8 mouse cellular contexts compared by ENCODE assay signal in the genomic region with DNA sequence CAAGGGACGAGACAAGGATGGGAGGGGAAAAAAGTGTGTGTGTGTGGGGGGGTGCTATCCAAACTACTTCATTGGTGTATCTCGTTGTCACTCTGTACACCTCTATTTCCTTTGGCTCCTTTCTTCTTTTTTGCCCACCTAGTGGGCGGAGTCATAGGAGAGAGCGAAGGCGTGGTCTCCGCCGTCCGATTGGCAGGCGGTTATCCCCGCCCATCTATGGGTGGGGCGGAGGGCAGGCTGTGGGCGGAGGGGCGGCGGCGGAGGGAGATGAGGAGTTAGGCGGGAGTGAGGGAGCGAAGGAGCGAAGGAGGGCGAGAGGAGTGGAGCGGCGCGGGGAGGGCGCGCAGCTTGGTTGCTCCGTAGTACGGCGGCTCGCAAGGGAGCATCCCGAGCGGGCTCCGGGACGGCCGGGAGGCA. TPM values are rescaled to one million over a fixed set of nuclear protein-coding genes. Genes with fewer than 3 reads are reported as not detected.
A peak's percentile ranks its signal among the peaks of the same experiment; 100 is the strongest.
DNase-seq lines count a peak whose midpoint lies in the region; ATAC-seq lines count a peak whose summit lies in the region.

Gene Itsn1 (plus strand): TSS at position 216 of the 417 bp plus-strand sequence.

- no peaks in the 10 kb centered on the region for H3K9me3 ChIP-seq in heart, embryonic 13.5 days
- H3K9me3 ChIP-seq in liver, embryonic 13.5 days (replicated peaks), result no peaks in the 10 kb centered on the region
- H3K9me3 ChIP-seq in stomach, embryonic 16.5 days (replicated peaks; ENCODE audit: control insufficient read depth, low read length), result no peaks in the 10 kb centered on the region

- H3K9ac ChIP-seq in heart, embryonic 13.5 days, result peak within 1 kb of the TSS; percentile 98
- peak within 1 kb of the TSS; percentile 81 for H3K9ac ChIP-seq in liver, embryonic 13.5 days
- peak within 1 kb of the TSS; percentile 91 for H3K9ac ChIP-seq in stomach, embryonic 16.5 days (ENCODE audit: low read length)

- WGBS in heart, embryonic 13.5 days, result 1% methylated on average over 30 of the region's 33 CpGs
- under 1% methylated on average over 33 of the region's 33 CpGs for WGBS in liver, embryonic 13.5 days (ENCODE audit: insufficient replicate concordance)
- whole genome bisulfite sequencing in stomach, embryonic 16.5 days, result under 1% methylated on average over 33 of the region's 33 CpGs

- peak; percentile 87 for ATAC-seq in heart, embryonic 13.5 days (ENCODE audit: extremely low read depth, insufficient number of reproducible peaks, low FRiP score, low TSS enrichment)
- peak; percentile 84 for ATAC-seq in liver, embryonic 13.5 days (ENCODE audit: low read depth)
- ATAC-seq in stomach, embryonic 16.5 days (ENCODE audit: insufficient read depth, low FRiP score), result peak; percentile 94

- peak within 1 kb of the TSS; percentile 86 for H3K4me2 ChIP-seq in heart, embryonic 13.5 days
- peak within 1 kb of the TSS; percentile 99 for H3K4me2 ChIP-seq in liver, embryonic 13.5 days
- H3K4me2 ChIP-seq in stomach, embryonic 16.5 days (ENCODE audit: low read depth, low read length), result peak within 1 kb of the TSS; percentile 82

- H3K4me3 ChIP-seq in brown adipose tissue, adult 24 weeks (ENCODE audit: insufficient read depth, low read depth, low read length), result peak within 1 kb of the TSS; percentile 76
- H3K4me3 ChIP-seq in heart, embryonic 13.5 days, result peak within 1 kb of the TSS; percentile 92
- H3K4me3 ChIP-seq in liver, embryonic 13.5 days (replicated peaks), result peak within 1 kb of the TSS; percentile 78
- peak within 1 kb of the TSS; percentile 85 for H3K4me3 ChIP-seq in stomach, embryonic 16.5 days (replicated peaks; ENCODE audit: low read length)

- peak; percentile 99 for DNase-seq in CD4-positive helper T cell, adult 2 months (ENCODE audit: low read depth, low spot score)
- DNase-seq in fat pad, adult 2 months (ENCODE audit: extremely low read depth, low read depth, low spot score), result peak; percentile 92
- peak; percentile 99 for DNase-seq in kidney, postnatal 14 days
- DNase-seq in liver, embryonic 13.5 days, result peak; percentile 98
- DNase-seq in neural tube, embryonic 10.5 days (ENCODE audit: extremely low spot score, low spot score), result peak; percentile 98

- H3K4me1 ChIP-seq in brown adipose tissue, adult 24 weeks (ENCODE audit: control insufficient read depth, insufficient read depth, insufficient read length, low read length), result peaks cover 9% of the 10 kb centered on the region
- H3K4me1 ChIP-seq in heart, embryonic 13.5 days, result peaks cover 29% of the 10 kb centered on the region
- peaks cover 45% of the 10 kb centered on the region for H3K4me1 ChIP-seq in liver, embryonic 13.5 days (replicated peaks)
- H3K4me1 ChIP-seq in stomach, embryonic 16.5 days (ENCODE audit: control insufficient read depth, insufficient read depth, low read length), result peaks cover 18% of the 10 kb centered on the region

- H3K36me3 ChIP-seq in heart, embryonic 13.5 days, result peaks cover 16% of the 10 kb centered on the region
- peaks cover 5% of the 10 kb centered on the region; the same call in 1 of the 2 replicates for H3K36me3 ChIP-seq in liver, embryonic 13.5 days
- H3K36me3 ChIP-seq in stomach, embryonic 16.5 days (ENCODE audit: control insufficient read depth, insufficient read depth, low read length), result no peaks in the 10 kb centered on the region

- peak within 1 kb of the TSS; percentile 84 for H3K27ac ChIP-seq in brown adipose tissue, adult 24 weeks (replicated peaks; ENCODE audit: low read depth, low read length)
- H3K27ac ChIP-seq in heart, embryonic 13.5 days (replicated peaks), result peak within 1 kb of the TSS; percentile 95
- H3K27ac ChIP-seq in liver, embryonic 13.5 days, result peak within 1 kb of the TSS; percentile 80
- peak within 1 kb of the TSS; percentile 92 for H3K27ac ChIP-seq in stomach, embryonic 16.5 days (ENCODE audit: low read length)

- H3K27me3 ChIP-seq in heart, embryonic 13.5 days (replicated peaks), result no peaks in the 10 kb centered on the region
- H3K27me3 ChIP-seq in liver, embryonic 13.5 days, result peaks cover 45% of the 10 kb centered on the region
- H3K27me3 ChIP-seq in stomach, embryonic 16.5 days (ENCODE audit: control insufficient read depth, insufficient read depth, low read length), result no peaks in the 10 kb centered on the region

RNA-seq across cellular contexts. Expression of gene Itsn1, which starts in this region (rescaled TPM):
- polyA plus RNA-seq in brown adipose tissue, adult 24 weeks (2012; ENCODE audit: insufficient read depth, insufficient read length, missing spikeins), result 35.6 and 57.0 TPM in 2 replicates
- 19.5 and 20.0 TPM in 2 replicates for polyA plus RNA-seq in heart, embryonic 13.5 days (2015; fragmentation: Nextera tagmentation; extraction: Ambion mirVana)
- 48.3 and 58.2 TPM in 2 replicates for polyA plus RNA-seq in liver, embryonic 13.5 days (2015; fragmentation: Nextera tagmentation; extraction: Ambion mirVana)
- polyA plus RNA-seq in stomach, embryonic 16.5 days (2015; fragmentation: Nextera tagmentation; extraction: Ambion mirVana), result 16.8 and 18.1 TPM in 2 replicates

Comparison
In these comparisons a context has a peak if more than half of its experiments do, and no peak if none do; other contexts are left out.
1. Peak in every context shown above with its lines: DNase-seq, ATAC-seq, H3K4me3 ChIP-seq and H3K27ac ChIP-seq.